11 mouse cellular contexts compared by ENCODE assay signal in genomic region chr7:98388881-98389501, GRCm38 (mm10). TPM values are rescaled to one million over a fixed set of nuclear protein-coding genes. Genes with fewer than 3 reads are reported as not detected.
A peak's percentile ranks its signal among the peaks of the same experiment; 100 is the strongest.
DNase-seq lines count a peak whose midpoint lies in the region; ATAC-seq lines count a peak whose summit lies in the region.
"Had no signal": no experiment of that assay in that cellular context is flagged by ENCODE, and none has a peak within 500 bp of the region (broad histone marks: within the 10 kb centered on the region; RNA-seq: fewer than 3 reads in every experiment).

No protein-coding gene starts in this region.

- H3K4me1 ChIP-seq in hindbrain, embryonic 13.5 days (replicated peaks) = peaks cover 14% of the 10 kb centered on the region
- 0 out of 2 replicates have a peak, but pooled peaks cover 2% of the 10 kb centered on the region for H3K4me1 ChIP-seq in hindbrain, embryonic 12.5 days
- peaks cover 7% of the 10 kb centered on the region for H3K4me1 ChIP-seq in hindbrain, embryonic 16.5 days (ENCODE audit: control insufficient read depth, insufficient read depth, low read depth, low read length)
- H3K4me1 ChIP-seq in limb, embryonic 10.5 days = peaks cover 11% of the 10 kb centered on the region

- no peak overlapping the region for H3K4me2 ChIP-seq in hindbrain, embryonic 13.5 days
- no peak overlapping the region for H3K4me2 ChIP-seq in hindbrain, embryonic 12.5 days (replicated peaks)
- H3K4me2 ChIP-seq in hindbrain, embryonic 16.5 days (ENCODE audit: low read length) = no peak overlapping the region
- H3K4me2 ChIP-seq: embryonic facial prominence, embryonic 13.5 days had no signal

- H3K36me3 ChIP-seq in hindbrain, embryonic 13.5 days = no peaks in the 10 kb centered on the region
- no peaks in the 10 kb centered on the region for H3K36me3 ChIP-seq in hindbrain, embryonic 12.5 days
- H3K36me3 ChIP-seq in hindbrain, embryonic 16.5 days (ENCODE audit: control insufficient read depth, insufficient read depth, low read length) = no peaks in the 10 kb centered on the region
- no peaks in the 10 kb centered on the region for H3K36me3 ChIP-seq in limb, embryonic 10.5 days
- H3K36me3 ChIP-seq: embryonic facial prominence, embryonic 13.5 days had no signal

- 0 out of 2 replicates have a peak, but pooled peaks cover 2% of the 10 kb centered on the region for H3K27me3 ChIP-seq in hindbrain, embryonic 13.5 days
- H3K27me3 ChIP-seq in hindbrain, embryonic 12.5 days = no peaks in the 10 kb centered on the region
- no peaks in the 10 kb centered on the region for H3K27me3 ChIP-seq in hindbrain, embryonic 16.5 days (replicated peaks; ENCODE audit: control insufficient read depth, insufficient read depth, low read length)
- H3K27me3 ChIP-seq in limb, embryonic 10.5 days (ENCODE audit: low read depth, poor library complexity, severe bottlenecking) = no peaks in the 10 kb centered on the region
- H3K27me3 ChIP-seq: embryonic facial prominence, embryonic 13.5 days had no signal

- H3K27ac ChIP-seq in hindbrain, embryonic 13.5 days = 0 out of 2 replicates have a peak overlapping the region, but pooled peaks have one; percentile 24
- H3K27ac ChIP-seq in hindbrain, embryonic 12.5 days = no peak overlapping the region
- no peak overlapping the region for H3K27ac ChIP-seq in hindbrain, embryonic 16.5 days (ENCODE audit: low read depth, low read length)
- H3K27ac ChIP-seq in limb, embryonic 10.5 days = no peak overlapping the region
- H3K27ac ChIP-seq: embryonic facial prominence, embryonic 13.5 days had no signal

- peak; percentile 33 for DNase-seq in 3T3-L1 (ENCODE audit: low read depth, low spot score)
- peak; percentile 32 for DNase-seq in fibroblast of lung, adult 2 months (ENCODE audit: low read depth)
- no peak for DNase-seq in limb, embryonic 10.5 days (ENCODE audit: low spot score)
- DNase-seq in kidney, adult 11 months = no peak
- DNase-seq in cerebellum, postnatal 36 days = no peak

- no peak overlapping the region for H3K4me3 ChIP-seq in hindbrain, embryonic 13.5 days
- H3K4me3 ChIP-seq in hindbrain, embryonic 12.5 days = no peak overlapping the region
- no peak overlapping the region for H3K4me3 ChIP-seq in hindbrain, embryonic 16.5 days (ENCODE audit: low read length)
- no peak overlapping the region for H3K4me3 ChIP-seq in limb, embryonic 10.5 days
- H3K4me3 ChIP-seq: embryonic facial prominence, embryonic 13.5 days had no signal

- H3K9ac ChIP-seq in hindbrain, embryonic 13.5 days = no peak overlapping the region
- no peak overlapping the region for H3K9ac ChIP-seq in hindbrain, embryonic 12.5 days
- no peak overlapping the region for H3K9ac ChIP-seq in hindbrain, embryonic 16.5 days (ENCODE audit: low read depth, low read length)
- H3K9ac ChIP-seq: embryonic facial prominence, embryonic 13.5 days had no signal

- 0 out of 2 replicates have a peak, but pooled peaks have one; percentile 24 for ATAC-seq in hindbrain, embryonic 13.5 days (ENCODE audit: low FRiP score)
- no peak for ATAC-seq in hindbrain, embryonic 12.5 days (ENCODE audit: low FRiP score)
- ATAC-seq in hindbrain, embryonic 16.5 days = 0 out of 2 replicates have a peak, but pooled peaks have one; percentile 58

- 67% methylated on average over 12 of the region's 12 CpGs for WGBS in hindbrain, embryonic 13.5 days
- 79% methylated on average over 12 of the region's 12 CpGs for WGBS in hindbrain, embryonic 12.5 days
- WGBS in hindbrain, embryonic 16.5 days = 67% methylated on average over 12 of the region's 12 CpGs
- WGBS in limb, embryonic 10.5 days = 84% methylated on average over 12 of the region's 12 CpGs

- H3K9me3 ChIP-seq in hindbrain, embryonic 13.5 days = no peaks in the 10 kb centered on the region
- no peaks in the 10 kb centered on the region for H3K9me3 ChIP-seq in hindbrain, embryonic 12.5 days (replicated peaks)
- H3K9me3 ChIP-seq in hindbrain, embryonic 16.5 days (ENCODE audit: control insufficient read depth, low read length) = peaks cover 3% of the 10 kb centered on the region; the same call in 1 of the 2 replicates
- no peaks in the 10 kb centered on the region for H3K9me3 ChIP-seq in limb, embryonic 10.5 days (replicated peaks)
- H3K9me3 ChIP-seq: embryonic facial prominence, embryonic 13.5 days had no signal

RNA-seq across cellular contexts. Expression of gene Tsku, which starts 27.9 kb away (rescaled TPM):
- polyA plus RNA-seq in hindbrain, embryonic 13.5 days (2015; fragmentation: Nextera tagmentation; extraction: Ambion mirVana) = 9.1 and 10.3 TPM in 2 replicates
- 9.0 and 10.3 TPM in 2 replicates for polyA plus RNA-seq in hindbrain, embryonic 12.5 days (2016; fragmentation: Nextera tagmentation; extraction: Ambion mirVana)
- polyA plus RNA-seq in hindbrain, embryonic 16.5 days (2015; fragmentation: Nextera tagmentation; extraction: Ambion mirVana) = 6.5 and 9.8 TPM in 2 replicates
- 9.5 and 11.2 TPM in 2 replicates for polyA plus RNA-seq in limb, embryonic 10.5 days (2016; fragmentation: Nextera tagmentation; extraction: Ambion mirVana)

RNA-seq across cellular contexts. Expression of gene Gucy2d, which starts 51.2 kb away (rescaled TPM):
- polyA plus RNA-seq in hindbrain, embryonic 13.5 days (2015; fragmentation: Nextera tagmentation; extraction: Ambion mirVana) = 0.10 TPM in 1 of 2 replicates, not detected in the other
- polyA plus RNA-seq in hindbrain, embryonic 12.5 days (2016; fragmentation: Nextera tagmentation; extraction: Ambion mirVana) = 0.22 TPM in 1 of 2 replicates, not detected in the other
- 0.28 and 0.40 TPM in 2 replicates for polyA plus RNA-seq in hindbrain, embryonic 16.5 days (2015; fragmentation: Nextera tagmentation; extraction: Ambion mirVana)
- 0.05 TPM in 1 of 2 replicates, not detected in the other for polyA plus RNA-seq in limb, embryonic 10.5 days (2016; fragmentation: Nextera tagmentation; extraction: Ambion mirVana)
- polyA plus RNA-seq: embryonic facial prominence, embryonic 13.5 days; lung, embryonic 16.5 days; thymus, postnatal 0 days had no signal

Comparison
In these comparisons a context has a peak if more than half of its experiments do, and no peak if none do; other contexts are left out.
1. DNase-seq: peak in 3T3-L1 (single experiment) and fibroblast of lung, adult 2 months (single experiment); none in limb, embryonic 10.5 days (single experiment), kidney, adult 11 months (single experiment) and cerebellum, postnatal 36 days (0 of 2).